Mouse (Mus musculus): Measurements from ENCODE around the gene Rpusd3. TPM values are rescaled to one million over a fixed set of nuclear protein-coding genes. Genes with fewer than 3 reads are reported as not detected.

Gene Rpusd3
- total and polyA plus RNA-seq, 2 experiments from 2014 or later, result 16.9 to 23.5 TPM

- no peak overlapping the region for H3K4me3 ChIP-seq (ENCODE audit: low read depth, low read length)
- no peak overlapping the region for H3K9ac ChIP-seq
- H3K4me1 ChIP-seq (ENCODE audit: insufficient read depth), result no peaks in the 10 kb centered on the region
- peaks cover 48% of the 10 kb centered on the region for H3K36me3 ChIP-seq (ENCODE audit: insufficient read depth)
- H3K9me3 ChIP-seq (ENCODE audit: low read length), result no peaks in the 10 kb centered on the region
- no peak for ATAC-seq
- H3K27ac ChIP-seq (ENCODE audit: low read depth, low read length), result no peak overlapping the region
- no peak for DNase-seq
- TF ChIP-seq CTCF (IDR thresholded peaks at IDR 0.05; ENCODE audit: low read depth), result no peak
- H3K4me2 ChIP-seq (ENCODE audit: low read depth), result no peak overlapping the region
- WGBS, result 91% methylated on average over 1 of the region's 1 CpGs
- no peaks in the 10 kb centered on the region for H3K27me3 ChIP-seq (ENCODE audit: insufficient read depth, low read length)
Measured at GRCm38 (mm10) chr6:113367574-113367973, 51.6 kb downstream of the Rpusd3 start.

- H3K36me3 ChIP-seq (ENCODE audit: insufficient read depth), result peaks cover 39% of the 10 kb centered on the region
- H3K4me3 ChIP-seq (ENCODE audit: low read depth, low read length), result no peak overlapping the region
- H3K9ac ChIP-seq, result no peak overlapping the region
- no peak for TF ChIP-seq CTCF (IDR thresholded peaks at IDR 0.05; ENCODE audit: low read depth)
- DNase-seq (no peak), ATAC-seq (no peak)
- H3K27ac ChIP-seq (ENCODE audit: low read depth, low read length), result no peak overlapping the region
- no peak overlapping the region for H3K4me2 ChIP-seq (ENCODE audit: low read depth)
- WGBS, result 90% methylated on average over 6 of the region's 6 CpGs
- no peaks in the 10 kb centered on the region for H3K27me3 ChIP-seq (ENCODE audit: insufficient read depth, low read length)
- no peaks in the 10 kb centered on the region for H3K9me3 ChIP-seq (ENCODE audit: low read length)
- no peaks in the 10 kb centered on the region for H3K4me1 ChIP-seq (ENCODE audit: insufficient read depth)
Measured at GRCm38 (mm10) chr6:113366639-113367038, 52.5 kb downstream of the Rpusd3 start.

Small RNA genes within 50 kb of the gene (microRNA-seq; reads per million reads assigned to microRNA genes)
- 0 reads per million in 2 experiments for gene Gm24387

Other genes with a start within 250 kb of the Rpusd3 start
- gene Lhfpl4, start 224.0 kb downstream of the Rpusd3 start, total RNA-seq (2014; rRNA removed), result 49.6 and 64.1 TPM in 2 replicates
- 26.7 and 53.5 TPM in 2 replicates for gene Lhfpl4, start 224.0 kb downstream of the Rpusd3 start, polyA plus RNA-seq (2015; fragmentation: Nextera tagmentation; extraction: Ambion mirVana)
- gene Mtmr14, start 181.5 kb downstream of the Rpusd3 start, total RNA-seq (2014; rRNA removed), result 41.0 and 42.9 TPM in 2 replicates
- 34.1 and 35.0 TPM in 2 replicates for gene Mtmr14, start 181.5 kb downstream of the Rpusd3 start, polyA plus RNA-seq (2015; fragmentation: Nextera tagmentation; extraction: Ambion mirVana)
- gene Cpne9, start 137.0 kb downstream of the Rpusd3 start, total RNA-seq (2014; rRNA removed), result 0.54 and 4.0 TPM in 2 replicates
- 1.9 and 4.1 TPM in 2 replicates for gene Cpne9, start 137.0 kb downstream of the Rpusd3 start, polyA plus RNA-seq (2015; fragmentation: Nextera tagmentation; extraction: Ambion mirVana)
- 27.5 and 30.7 TPM in 2 replicates for gene Brpf1, start 112.2 kb downstream of the Rpusd3 start, total RNA-seq (2014; rRNA removed)
- 9.8 and 10.9 TPM in 2 replicates for gene Brpf1, start 112.2 kb downstream of the Rpusd3 start, polyA plus RNA-seq (2015; fragmentation: Nextera tagmentation; extraction: Ambion mirVana)
- gene Ogg1, start 92.4 kb downstream of the Rpusd3 start, total RNA-seq (2014; rRNA removed), result 11.9 and 13.5 TPM in 2 replicates
- 10.1 and 10.5 TPM in 2 replicates for gene Ogg1, start 92.4 kb downstream of the Rpusd3 start, polyA plus RNA-seq (2015; fragmentation: Nextera tagmentation; extraction: Ambion mirVana)
- gene Camk1, start 75.4 kb downstream of the Rpusd3 start, total RNA-seq (2014; rRNA removed), result 119 and 131 TPM in 2 replicates
- 107 and 118 TPM in 2 replicates for gene Camk1, start 75.4 kb downstream of the Rpusd3 start, polyA plus RNA-seq (2015; fragmentation: Nextera tagmentation; extraction: Ambion mirVana)
- gene Tada3, start 41.5 kb downstream of the Rpusd3 start, total RNA-seq (2014; rRNA removed), result 28.5 and 34.7 TPM in 2 replicates
- 69.1 and 84.4 TPM in 2 replicates for gene Tada3, start 41.5 kb downstream of the Rpusd3 start, polyA plus RNA-seq (2015; fragmentation: Nextera tagmentation; extraction: Ambion mirVana)
- gene Arpc4, start 41.2 kb downstream of the Rpusd3 start, total RNA-seq (2014; rRNA removed), result 219 and 226 TPM in 2 replicates
- 564 and 565 TPM in 2 replicates for gene Arpc4, start 41.2 kb downstream of the Rpusd3 start, polyA plus RNA-seq (2015; fragmentation: Nextera tagmentation; extraction: Ambion mirVana)
- gene Ttll3, start 30.1 kb downstream of the Rpusd3 start, total RNA-seq (2014; rRNA removed), result 12.9 and 14.0 TPM in 2 replicates
- gene Ttll3, start 30.1 kb downstream of the Rpusd3 start, polyA plus RNA-seq (2015; fragmentation: Nextera tagmentation; extraction: Ambion mirVana), result 4.7 and 8.9 TPM in 2 replicates
- gene Cidec, start 16.4 kb upstream of the Rpusd3 start, total RNA-seq (2014; rRNA removed), result not detected in 2 replicates
- gene Cidec, start 16.4 kb upstream of the Rpusd3 start, polyA plus RNA-seq (2015; fragmentation: Nextera tagmentation; extraction: Ambion mirVana), result not detected in 2 replicates
- 37.7 and 43.6 TPM in 2 replicates for gene Jagn1, start 23.2 kb upstream of the Rpusd3 start, total RNA-seq (2014; rRNA removed)
- 61.3 and 81.8 TPM in 2 replicates for gene Jagn1, start 23.2 kb upstream of the Rpusd3 start, polyA plus RNA-seq (2015; fragmentation: Nextera tagmentation; extraction: Ambion mirVana)
- gene Il17re, start 39.1 kb upstream of the Rpusd3 start, total RNA-seq (2014; rRNA removed), result not detected in 2 replicates
- gene Il17re, start 39.1 kb upstream of the Rpusd3 start, polyA plus RNA-seq (2015; fragmentation: Nextera tagmentation; extraction: Ambion mirVana), result 0.14 and 0.28 TPM in 2 replicates
- 3.2 and 3.8 TPM in 2 replicates for gene Il17rc, start 52.1 kb upstream of the Rpusd3 start, total RNA-seq (2014; rRNA removed)
- 4.3 and 4.8 TPM in 2 replicates for gene Il17rc, start 52.1 kb upstream of the Rpusd3 start, polyA plus RNA-seq (2015; fragmentation: Nextera tagmentation; extraction: Ambion mirVana)
- 34.0 and 39.5 TPM in 2 replicates for gene Creld1, start 64.0 kb upstream of the Rpusd3 start, total RNA-seq (2014; rRNA removed)
- 45.5 and 52.7 TPM in 2 replicates for gene Creld1, start 64.0 kb upstream of the Rpusd3 start, polyA plus RNA-seq (2015; fragmentation: Nextera tagmentation; extraction: Ambion mirVana)
- 17.1 and 18.0 TPM in 2 replicates for gene Prrt3, start 82.6 kb upstream of the Rpusd3 start, total RNA-seq (2014; rRNA removed)
- 9.6 and 13.5 TPM in 2 replicates for gene Prrt3, start 82.6 kb upstream of the Rpusd3 start, polyA plus RNA-seq (2015; fragmentation: Nextera tagmentation; extraction: Ambion mirVana)
- gene Emc3, start 112.3 kb upstream of the Rpusd3 start, total RNA-seq (2014; rRNA removed), result 80.4 and 91.8 TPM in 2 replicates
- 118 TPM in 2 replicates for gene Emc3, start 112.3 kb upstream of the Rpusd3 start, polyA plus RNA-seq (2015; fragmentation: Nextera tagmentation; extraction: Ambion mirVana)
- 2.2 and 4.4 TPM in 2 replicates for gene Fancd2, start 112.3 kb upstream of the Rpusd3 start, total RNA-seq (2014; rRNA removed)
- gene Fancd2, start 112.3 kb upstream of the Rpusd3 start, polyA plus RNA-seq (2015; fragmentation: Nextera tagmentation; extraction: Ambion mirVana), result 1.3 and 1.6 TPM in 2 replicates
- not detected in 2 replicates for gene Fancd2os, start 181.4 kb upstream of the Rpusd3 start, total RNA-seq (2014; rRNA removed)
- not detected in 2 replicates for gene Fancd2os, start 181.4 kb upstream of the Rpusd3 start, polyA plus RNA-seq (2015; fragmentation: Nextera tagmentation; extraction: Ambion mirVana)
- gene Brk1, start 185.4 kb upstream of the Rpusd3 start, total RNA-seq (2014; rRNA removed), result 217 and 235 TPM in 2 replicates
- 306 and 340 TPM in 2 replicates for gene Brk1, start 185.4 kb upstream of the Rpusd3 start, polyA plus RNA-seq (2015; fragmentation: Nextera tagmentation; extraction: Ambion mirVana)
- gene Vhl, start 204.6 kb upstream of the Rpusd3 start, total RNA-seq (2014; rRNA removed), result 92.7 and 94.1 TPM in 2 replicates
- gene Vhl, start 204.6 kb upstream of the Rpusd3 start, polyA plus RNA-seq (2015; fragmentation: Nextera tagmentation; extraction: Ambion mirVana), result 71.6 and 76.5 TPM in 2 replicates
- 4.5 and 5.9 TPM in 2 replicates for gene Irak2, start 219.1 kb upstream of the Rpusd3 start, total RNA-seq (2014; rRNA removed)
- gene Irak2, start 219.1 kb upstream of the Rpusd3 start, polyA plus RNA-seq (2015; fragmentation: Nextera tagmentation; extraction: Ambion mirVana), result 1.8 and 3.5 TPM in 2 replicates

Data from forebrain, postnatal 0 days (tissue).